Mouse (Mus musculus) layer of hippocampus, postnatal 10 days (tissue): ENCODE measurements at regions not wholly inside any gene's neighbourhood (a gene's known extent, or its start where the extent isn't known, plus 50 kb on each side); places are given as distances from the start of the nearest gene placed in this dataset.
A peak's percentile ranks its signal among the peaks of the same experiment; 100 is the strongest.

Experiments
- DNase-seq, 2 experiments: peaks; one replicate each; pipeline ENCODE4 v3.0.0; 2021; ENCODE audit warnings: low spot score in 2 of 2

- peak in 1 of 2 experiments; percentile 11 for DNase-seq
Observed at GRCm38 (mm10) chr4:5206394-5207099, 413.4 kb upstream of the Impad1 start.

- no peak for DNase-seq
Observed at GRCm38 (mm10) chr4:5205328-5206208, 412.4 kb upstream of the Impad1 start.

DNA sequence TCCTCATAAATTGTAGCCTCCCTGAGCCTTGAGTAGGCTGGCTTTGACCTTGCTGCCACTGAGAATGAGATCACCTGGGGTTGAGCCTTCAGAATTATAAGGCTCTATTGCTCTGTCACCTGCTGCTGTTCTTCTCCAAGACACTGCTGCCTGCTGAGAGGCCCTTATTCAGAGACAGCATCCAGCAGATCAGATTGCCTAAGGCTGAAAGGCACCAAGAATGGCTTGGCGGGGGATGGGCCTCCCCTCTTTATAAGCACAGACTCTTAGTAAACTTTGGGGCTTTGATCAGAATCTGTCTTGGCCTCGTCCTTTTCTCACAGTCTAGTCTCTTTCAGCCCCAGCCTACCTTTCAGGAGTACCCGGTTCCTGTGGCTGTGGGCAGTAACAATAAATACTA, 401.1 kb upstream of the Impad1 start:
- DNase-seq = no peak

DNA sequence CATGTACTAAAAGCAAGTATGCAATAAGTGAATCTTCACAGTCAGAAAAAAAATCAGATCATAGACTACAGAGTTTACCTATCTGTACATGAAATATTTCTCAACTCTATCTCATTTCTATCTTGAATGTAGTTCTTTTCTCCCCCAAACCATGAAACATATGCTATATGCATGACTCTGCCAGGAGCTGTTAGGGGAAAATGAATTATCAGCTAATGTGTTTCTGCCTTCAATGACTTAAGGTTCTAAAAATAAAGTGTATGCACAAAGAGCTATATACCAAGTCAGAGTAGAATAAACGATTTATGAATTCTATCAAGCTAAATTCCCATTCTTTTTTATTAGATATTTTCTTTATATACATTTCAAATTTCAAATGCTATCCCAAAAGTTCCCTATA, 388.4 kb upstream of the Impad1 start:
- DNase-seq = no peak

- peak; percentile 4 to 22 for DNase-seq
Observed at GRCm38 (mm10) chr4:5178991-5179693, 386.0 kb upstream of the Impad1 start.

DNA sequence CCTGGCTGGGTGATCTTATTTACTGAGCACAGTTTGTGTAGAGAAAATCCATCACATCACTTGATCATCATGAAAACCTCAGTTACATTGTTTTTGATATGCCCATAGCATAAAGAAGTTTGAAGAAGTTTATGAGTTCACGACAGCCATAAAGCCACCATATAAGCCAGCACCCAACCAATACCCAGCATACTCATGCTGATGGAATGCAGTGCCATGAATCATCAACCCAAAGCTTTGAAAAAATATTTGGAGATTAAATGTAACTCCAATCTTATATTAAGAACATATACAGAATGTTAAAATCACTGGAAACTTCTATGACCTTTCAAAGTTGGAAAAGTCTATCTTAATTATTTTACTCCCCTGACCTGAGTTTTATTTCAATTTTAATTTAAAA, 372.1 kb upstream of the Impad1 start:
- DNase-seq = no peak

DNA sequence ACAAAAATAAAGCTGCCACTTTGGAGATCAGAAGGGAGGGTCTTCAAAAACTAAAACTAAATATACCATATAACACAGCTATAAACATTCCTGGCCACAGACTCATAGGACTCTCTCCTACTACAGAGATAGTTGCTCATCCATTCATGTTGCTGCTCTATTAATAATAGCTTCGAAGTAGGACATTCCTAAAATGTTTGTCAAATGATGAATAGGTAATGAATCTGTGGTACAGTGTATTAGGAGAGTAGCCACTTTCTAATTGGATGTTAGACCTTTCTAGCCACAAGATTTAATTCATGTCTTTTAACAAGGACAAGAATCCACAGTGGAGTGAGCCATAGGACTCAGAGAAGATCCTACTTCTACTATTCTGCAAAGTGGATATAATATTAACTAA, 367.8 kb upstream of the Impad1 start:
- no peak for DNase-seq

- no peak for DNase-seq
Observed at GRCm38 (mm10) chr4:5130726-5131125, 337.6 kb upstream of the Impad1 start.

DNA sequence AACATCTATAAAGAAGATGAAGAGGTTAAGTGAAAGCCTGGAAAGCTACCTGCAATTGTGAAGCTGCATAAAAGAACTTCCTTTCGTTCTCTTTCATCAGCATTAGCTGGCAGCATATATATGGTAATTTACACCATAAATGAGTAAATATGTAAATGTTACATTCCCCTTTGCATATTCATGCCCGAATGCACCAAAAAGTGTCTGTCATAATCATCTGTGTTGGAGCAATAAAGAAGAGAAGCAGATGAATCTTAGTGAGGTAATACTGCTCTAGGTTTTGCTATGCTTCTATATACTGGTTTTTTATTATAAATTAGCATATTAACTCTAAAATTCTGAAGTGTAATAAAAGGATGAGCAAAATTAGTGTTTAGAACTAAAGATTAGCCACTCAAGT, 332.9 kb upstream of the Impad1 start:
- DNase-seq = no peak

- no peak for DNase-seq
Observed at GRCm38 (mm10) chr4:5098411-5098810, 305.3 kb upstream of the Impad1 start.

GRCm38 (mm10) chr4:5078723-5079122, 285.6 kb upstream of the Impad1 start:
- DNase-seq = no peak

DNA sequence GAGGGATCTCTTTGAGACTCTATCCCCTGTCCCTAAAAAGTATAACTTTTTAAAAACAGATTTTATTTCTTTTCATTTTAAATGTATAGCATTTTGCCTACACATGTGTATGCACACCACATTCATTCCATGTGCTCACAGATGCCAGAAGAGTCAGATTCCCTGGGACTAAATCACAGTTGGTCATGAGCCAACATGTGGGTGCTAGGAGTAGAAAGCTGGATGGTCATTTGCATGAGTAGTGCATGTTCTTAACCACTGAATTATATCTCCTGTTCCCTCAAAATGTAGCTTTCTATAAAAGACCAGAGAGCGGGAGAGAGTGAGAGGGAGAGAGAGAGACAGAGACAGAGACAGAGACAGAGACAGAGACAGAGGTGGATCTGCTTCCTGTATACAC, 281.6 kb upstream of the Impad1 start:
- DNase-seq = no peak

- DNase-seq = no peak
Observed at GRCm38 (mm10) chr4:5071243-5071642, 278.1 kb upstream of the Impad1 start.

- DNase-seq = no peak
Observed at GRCm38 (mm10) chr4:5059290-5059955, 266.3 kb upstream of the Impad1 start.

DNA sequence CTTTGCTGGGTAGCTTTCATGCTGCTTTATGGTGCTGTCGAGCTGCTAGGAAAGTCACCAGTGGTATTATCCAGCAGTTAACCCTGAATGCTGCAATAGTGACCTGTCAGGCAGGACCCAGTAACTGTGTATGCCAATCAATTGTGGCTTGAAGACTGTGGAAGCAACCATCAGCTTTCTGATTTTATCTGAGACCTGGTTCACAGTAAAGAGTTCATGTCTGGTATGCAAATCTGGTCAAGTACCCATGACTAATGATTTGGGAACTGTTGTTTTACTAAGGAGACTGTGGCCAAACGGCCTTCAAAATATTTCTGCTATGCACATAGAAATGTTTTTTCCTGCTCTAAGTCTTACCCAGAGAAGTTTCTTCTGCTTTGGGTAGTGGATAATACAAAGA, 236.8 kb upstream of the Impad1 start:
- no peak for DNase-seq

DNA sequence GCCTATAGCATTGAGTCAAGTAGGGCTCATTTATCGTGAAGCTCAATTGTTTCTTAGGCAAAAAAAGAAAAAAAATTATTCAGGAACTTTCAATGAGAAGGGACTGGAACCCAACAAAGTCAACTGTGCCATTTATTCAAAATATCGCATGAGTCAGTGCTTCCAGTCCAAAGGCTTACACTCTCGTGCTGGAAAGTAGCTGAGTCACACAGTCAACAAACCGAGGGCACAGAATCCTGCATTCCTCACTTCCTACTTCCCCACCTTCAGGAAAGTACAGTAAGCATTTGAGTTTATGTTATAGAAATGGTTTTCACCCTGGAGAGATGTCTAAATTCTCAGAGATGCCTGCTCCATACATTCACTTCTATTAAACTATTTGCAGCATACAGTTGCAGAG, 194.3 kb upstream of the Impad1 start:
- DNase-seq = no peak

DNA sequence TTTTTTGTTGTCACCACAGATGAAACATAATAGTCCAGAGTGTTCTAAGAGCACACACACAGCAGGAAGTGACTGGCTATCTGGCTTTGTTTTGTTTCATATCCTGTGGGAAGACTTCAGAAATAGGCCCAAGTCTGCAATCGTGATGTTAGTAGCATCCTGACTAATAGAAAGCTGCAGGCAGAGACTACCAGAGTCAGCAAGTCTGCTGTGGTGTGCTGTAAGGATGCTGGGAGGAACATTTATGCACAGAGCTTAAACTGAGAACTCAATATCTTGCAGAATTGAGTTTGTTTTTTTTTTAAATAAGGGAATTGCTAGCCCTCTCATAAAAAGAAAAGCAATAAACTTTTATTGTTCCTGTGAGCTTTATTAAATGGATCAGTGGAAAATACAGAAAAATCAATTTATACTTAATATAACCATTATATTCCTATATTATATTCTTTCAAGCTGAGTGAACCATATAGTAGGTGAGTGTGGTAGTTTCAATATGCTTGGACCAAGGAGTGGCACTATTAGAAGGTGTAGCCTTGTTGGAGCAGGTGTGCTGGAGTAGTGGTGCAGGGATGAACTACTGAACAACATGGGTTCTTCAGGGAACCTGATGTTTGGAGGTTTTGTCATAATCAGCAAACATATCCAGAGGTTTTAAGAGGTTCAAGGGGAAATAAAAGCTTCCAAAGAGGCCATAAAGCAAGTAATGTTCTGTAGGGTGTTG, 190.5 kb upstream of the Impad1 start:
- no peak for DNase-seq

- no peak for DNase-seq
Observed at GRCm38 (mm10) chr4:4971800-4972319, 178.7 kb upstream of the Impad1 start.

GRCm38 (mm10) chr4:4948956-4949355, 155.8 kb upstream of the Impad1 start:
- DNase-seq = no peak

DNA sequence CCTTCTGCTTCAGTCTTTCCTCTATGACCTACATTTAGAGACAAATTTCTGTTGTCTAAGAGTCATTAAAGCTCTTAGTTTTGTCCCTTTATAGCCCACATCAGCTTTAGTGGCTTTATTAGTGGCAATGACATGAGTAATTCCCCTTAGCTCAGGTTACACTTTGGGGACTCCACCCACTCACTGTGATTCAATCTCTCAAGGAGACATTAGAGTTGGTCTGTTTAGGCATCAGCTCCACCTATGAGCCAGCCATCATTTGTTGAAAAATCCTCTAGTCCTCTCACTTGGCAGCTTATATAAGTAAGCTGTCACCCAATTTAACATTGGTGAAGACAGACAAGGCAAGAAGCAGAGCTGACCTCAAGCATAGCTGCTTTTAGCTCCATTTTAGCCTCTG, 151.3 kb upstream of the Impad1 start:
- DNase-seq = no peak

GRCm38 (mm10) chr4:4925741-4926140, 132.6 kb upstream of the Impad1 start:
- no peak for DNase-seq
